Mouse (Mus musculus) small intestine, adult 2 months (tissue): ENCODE data around the gene Ccser1.

Experiments used
- CTCF ChIP-seq: fragments of 200-500 bp; IDR thresholded peaks from 2 replicates; pipeline ENCODE4 v1.5.1; 2012; ENCODE audit warnings: low read depth, mild to moderate bottlenecking, control low read depth, inconsistent platforms, low read length, moderate library complexity, mixed read lengths; ENCODE audit not compliant: insufficient replicate concordance, insufficient read length; ENCODE audit errors: extremely low read depth
- POLR2A ChIP-seq: fragments of 200-500 bp; IDR thresholded peaks from 2 replicates; pipeline ENCODE4 v1.6.1; 2012; ENCODE audit warnings: low read depth, mild to moderate bottlenecking, control low read depth, inconsistent platforms, low read length, moderate library complexity

GRCm38 (mm10) chr6:61898238-61898637 is 718.1 kb downstream of the Ccser1 start:
- TF ChIP-seq CTCF (no peak), POLR2A (no peak)
